Mouse (Mus musculus) lung, adult 2 months (tissue): ENCODE data around the gene Hic2.

Experiments
- CTCF ChIP-seq: fragments of 200-500 bp; IDR thresholded peaks from 2 replicates; pipeline ENCODE4 v1.5.1; 2011; ENCODE audit warnings: mild to moderate bottlenecking, low read length, control low read depth; ENCODE audit not compliant: insufficient read depth
- POLR2A ChIP-seq: fragments of 200-500 bp; IDR thresholded peaks from 2 replicates; pipeline ENCODE4 v1.6.1; 2011; ENCODE audit warnings: low read depth, mild to moderate bottlenecking, control low read depth, low read length, borderline replicate concordance; ENCODE audit errors: extremely low read depth

GRCm38 (mm10) chr16:17277342-17278211 is 44.2 kb downstream of the Hic2 start:
- TF ChIP-seq CTCF: no peak
- no peak for TF ChIP-seq POLR2A
